In genomic region chr8:108370731-108371130, GRCm38 (mm10) we compare ENCODE assay signal across 23 mouse cellular contexts.
DNase-seq lines count a peak whose midpoint lies in the region; ATAC-seq and TF ChIP-seq lines count a peak whose summit lies in the region.
"Had no signal": no experiment of that assay in that cellular context is flagged by ENCODE, and none has a peak within 500 bp of the region (broad histone marks: within the 10 kb centered on the region; RNA-seq: fewer than 3 reads in every experiment).

No protein-coding gene starts in this region.

- H3K9me3 ChIP-seq in embryonic facial prominence, embryonic 13.5 days = no peaks in the 10 kb centered on the region
- no peaks in the 10 kb centered on the region for H3K9me3 ChIP-seq in lung, postnatal 0 days (ENCODE audit: low read length)
- H3K9me3 ChIP-seq: embryonic facial prominence, embryonic 12.5 days; forebrain, embryonic 13.5 days; forebrain, embryonic 15.5 days had no signal

- TF ChIP-seq POLR2A in cerebellum, adult 2 months (IDR thresholded peaks at IDR 0.05; ENCODE audit: borderline replicate concordance, insufficient read depth, low read length) = no peak

- H3K27ac ChIP-seq in embryonic facial prominence, embryonic 13.5 days = 0 out of 2 replicates have a peak overlapping the region, but pooled peaks have one; percentile 17
- H3K27ac ChIP-seq in cerebellum, adult 2 months (ENCODE audit: insufficient read depth, low read length) = no peak overlapping the region
- H3K27ac ChIP-seq in lung, postnatal 0 days (ENCODE audit: low read length) = no peak overlapping the region
- H3K27ac ChIP-seq: embryonic facial prominence, embryonic 12.5 days; forebrain, embryonic 13.5 days; forebrain, embryonic 15.5 days had no signal

- DNase-seq in heart, adult 11 months = peak; percentile 57
- no peak for DNase-seq in heart, postnatal 25 days (ENCODE audit: low spot score)
- DNase-seq in cerebellum, adult 2 months = no peak
- no peak for DNase-seq in lung, postnatal 0 days (ENCODE audit: low spot score)
- DNase-seq: adrenal gland, adult 8-10 months; adrenal gland, postnatal 14 days; adrenal gland, postnatal 36 days; B cell, adult 2 months; cerebellum, adult 11-12 months; cerebellum, adult 8-10 months; cerebellum, adult 9-11 months; cerebellum, postnatal 14 days; cerebellum, postnatal 36 days; forebrain, postnatal 0 days had no signal

- no peaks in the 10 kb centered on the region; the same call in 1 of the 2 replicates for H3K27me3 ChIP-seq in embryonic facial prominence, embryonic 13.5 days
- no peaks in the 10 kb centered on the region for H3K27me3 ChIP-seq in cerebellum, adult 2 months (ENCODE audit: control insufficient read depth, insufficient read depth, low read length)
- no peaks in the 10 kb centered on the region for H3K27me3 ChIP-seq in lung, postnatal 0 days (replicated peaks; ENCODE audit: insufficient read depth, low read length)
- H3K27me3 ChIP-seq: CH12.LX; embryonic facial prominence, embryonic 12.5 days; Patski had no signal

- TF ChIP-seq CTCF in cerebellum, adult 2 months (IDR thresholded peaks at IDR 0.05; ENCODE audit: borderline replicate concordance, insufficient read depth, low read depth, low read length) = no peak
- no peak for TF ChIP-seq CTCF in lung, postnatal 0 days (IDR thresholded peaks at IDR 0.05)

- H3K36me3 ChIP-seq in embryonic facial prominence, embryonic 13.5 days = no peaks in the 10 kb centered on the region
- H3K36me3 ChIP-seq in lung, postnatal 0 days (ENCODE audit: insufficient read depth, low read length) = no peaks in the 10 kb centered on the region
- H3K36me3 ChIP-seq: embryonic facial prominence, embryonic 12.5 days; forebrain, embryonic 15.5 days; G1E had no signal

- H3K4me1 ChIP-seq in embryonic facial prominence, embryonic 13.5 days = peaks cover 25% of the 10 kb centered on the region
- no peaks in the 10 kb centered on the region for H3K4me1 ChIP-seq in cerebellum, adult 2 months (ENCODE audit: control insufficient read depth, insufficient read depth, low read length)
- no peaks in the 10 kb centered on the region for H3K4me1 ChIP-seq in lung, postnatal 0 days (ENCODE audit: insufficient read depth, low read depth, low read length)

- intact Hi-C loops in heart, postnatal 25 days (cut with DNase I) = no loop called here

- 0 out of 2 replicates have a peak overlapping the region, but pooled peaks have one; percentile 5 for H3K4me2 ChIP-seq in embryonic facial prominence, embryonic 13.5 days
- H3K4me2 ChIP-seq in lung, postnatal 0 days (replicated peaks; ENCODE audit: low read depth, low read length) = no peak overlapping the region
- H3K4me2 ChIP-seq: embryonic facial prominence, embryonic 12.5 days; forebrain, embryonic 13.5 days; forebrain, embryonic 15.5 days had no signal

- H3K4me3 ChIP-seq in embryonic facial prominence, embryonic 13.5 days = no peak overlapping the region
- H3K4me3 ChIP-seq in cerebellum, adult 2 months (replicated peaks; ENCODE audit: insufficient read depth, low read depth, low read length) = no peak overlapping the region
- no peak overlapping the region for H3K4me3 ChIP-seq in lung, postnatal 0 days (ENCODE audit: low read depth, low read length)
- H3K4me3 ChIP-seq: embryonic facial prominence, embryonic 12.5 days; forebrain, embryonic 13.5 days; forebrain, embryonic 15.5 days had no signal

- H3K9ac ChIP-seq in embryonic facial prominence, embryonic 13.5 days = no peak overlapping the region
- H3K9ac ChIP-seq in lung, postnatal 0 days (replicated peaks; ENCODE audit: low read depth) = no peak overlapping the region
- H3K9ac ChIP-seq: embryonic facial prominence, embryonic 12.5 days; forebrain, embryonic 13.5 days; forebrain, embryonic 15.5 days; forebrain, postnatal 0 days had no signal

- 29% methylated on average over 6 of the region's 6 CpGs for WGBS in embryonic facial prominence, embryonic 13.5 days
- 93% methylated on average over 6 of the region's 6 CpGs for WGBS in cerebellum, adult 2 months
- 73% methylated on average over 6 of the region's 6 CpGs for WGBS in lung, postnatal 0 days

- TF ChIP-seq EP300 in lung, postnatal 0 days (IDR thresholded peaks at IDR 0.05) = no peak

- ATAC-seq in embryonic facial prominence, embryonic 13.5 days (ENCODE audit: insufficient number of reproducible peaks, insufficient read depth, low FRiP score, low TSS enrichment, low read depth) = peak; percentile 52; the same call in 1 of the 2 replicates
- ATAC-seq in lung, postnatal 0 days = no peak
- ATAC-seq: activated CD4-positive, CD25-positive, alpha-beta regulatory T cell, adult 4 months; CD4-positive, CD25-positive, alpha-beta regulatory T cell, adult 4 months; forebrain, embryonic 13.5 days; forebrain, embryonic 15.5 days; forebrain, postnatal 0 days; Patski had no signal
